Mouse (Mus musculus): ENCODE data around the gene Tmem140. TPM values are rescaled to one million over a fixed set of nuclear protein-coding genes. Genes with fewer than 3 reads are reported as not detected.

Tmem140 gene
- polyA plus RNA-seq, 1 experiment from 2014 or later, result 0.86 TPM

- Histone ChIP-seq H3K27me3 (ENCODE audit: control insufficient read depth, insufficient read depth, low read length) (no peaks in the 10 kb centered on the region), H3K9ac (replicated peaks; ENCODE audit: low read depth, low read length) (no peak overlapping the region), H3K4me3 (ENCODE audit: low read depth, low read length) (no peak overlapping the region), H3K9me3 (ENCODE audit: control insufficient read depth, low read length) (no peaks in the 10 kb centered on the region), H3K4me1 (ENCODE audit: control insufficient read depth, insufficient read depth, low read length) (no peaks in the 10 kb centered on the region), H3K36me3 (ENCODE audit: control insufficient read depth, insufficient read depth, low read length) (peaks cover 15% of the 10 kb centered on the region), H3K27ac (ENCODE audit: low read depth, low read length) (no peak overlapping the region), H3K4me2 (ENCODE audit: low read depth, low read length) (no peak overlapping the region)
- no peak for ATAC-seq (ENCODE audit: low read depth)
- 92% methylated on average over 10 of the region's 10 CpGs for WGBS
Measured at GRCm38 (mm10) chr6:34903851-34904250, 40.9 kb downstream of the Tmem140 start.

GRCm38 (mm10) chr6:34904361-34904760 is 41.4 kb downstream of the Tmem140 start:
- no peak overlapping the region for H3K4me3 ChIP-seq (ENCODE audit: low read depth, low read length)
- no peak overlapping the region for H3K9ac ChIP-seq (replicated peaks; ENCODE audit: low read depth, low read length)
- H3K9me3 ChIP-seq (ENCODE audit: control insufficient read depth, low read length), result no peaks in the 10 kb centered on the region
- no peak for ATAC-seq (ENCODE audit: low read depth)
- H3K4me1 ChIP-seq (ENCODE audit: control insufficient read depth, insufficient read depth, low read length), result peaks cover 2% of the 10 kb centered on the region; the same call in 1 of the 2 replicates
- H3K27me3 ChIP-seq (ENCODE audit: control insufficient read depth, insufficient read depth, low read length), result no peaks in the 10 kb centered on the region
- no peak overlapping the region for H3K4me2 ChIP-seq (ENCODE audit: low read depth, low read length)
- 93% methylated on average over 6 of the region's 6 CpGs for WGBS
- peaks cover 15% of the 10 kb centered on the region for H3K36me3 ChIP-seq (ENCODE audit: control insufficient read depth, insufficient read depth, low read length)
- no peak overlapping the region for H3K27ac ChIP-seq (ENCODE audit: low read depth, low read length)

GRCm38 (mm10) chr6:34906125-34906524 is 43.2 kb downstream of the Tmem140 start:
- H3K4me1 ChIP-seq (ENCODE audit: control insufficient read depth, insufficient read depth, low read length), result peaks cover 8% of the 10 kb centered on the region
- H3K27ac ChIP-seq (ENCODE audit: low read depth, low read length), result no peak overlapping the region
- H3K9ac ChIP-seq (replicated peaks; ENCODE audit: low read depth, low read length), result no peak overlapping the region
- no peak overlapping the region for H3K4me3 ChIP-seq (ENCODE audit: low read depth, low read length)
- H3K36me3 ChIP-seq (ENCODE audit: control insufficient read depth, insufficient read depth, low read length), result peaks cover 14% of the 10 kb centered on the region
- no peaks in the 10 kb centered on the region for H3K9me3 ChIP-seq (ENCODE audit: control insufficient read depth, low read length)
- no peaks in the 10 kb centered on the region for H3K27me3 ChIP-seq (ENCODE audit: control insufficient read depth, insufficient read depth, low read length)
- whole genome bisulfite sequencing, result 88% methylated on average over 2 of the region's 2 CpGs
- ATAC-seq (ENCODE audit: low read depth), result no peak
- no peak overlapping the region for H3K4me2 ChIP-seq (ENCODE audit: low read depth, low read length)

- H3K36me3 ChIP-seq (ENCODE audit: control insufficient read depth, insufficient read depth, low read length), result peaks cover 10% of the 10 kb centered on the region
- 88% methylated on average over 4 of the region's 4 CpGs for WGBS
Measured at GRCm38 (mm10) chr6:34906661-34907060, 43.7 kb downstream of the Tmem140 start.

DNA sequence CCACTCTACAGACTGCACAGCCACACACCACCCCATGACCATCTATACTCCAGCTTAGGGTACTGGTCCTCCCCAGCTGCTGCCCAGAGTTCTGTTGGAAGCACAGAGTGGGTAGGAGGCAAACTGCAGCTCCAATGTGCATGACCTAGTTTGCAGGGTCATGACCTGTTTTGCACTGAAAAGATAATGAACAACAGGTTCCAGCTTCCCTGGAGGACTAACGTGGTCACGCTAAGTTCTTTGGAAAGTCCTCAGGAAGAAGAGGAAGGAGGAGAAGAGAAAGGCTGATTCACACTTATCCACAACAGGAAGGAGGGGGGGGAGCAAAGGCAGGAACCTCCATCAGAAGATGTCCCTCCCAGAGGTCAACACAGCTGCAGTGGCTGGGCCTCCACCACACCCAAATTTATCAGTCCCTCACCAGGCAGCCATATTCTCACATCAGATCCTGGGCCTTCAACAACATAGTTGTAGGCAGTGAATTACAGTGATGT is 44.2 kb downstream of the Tmem140 start:
- no peak overlapping the region for H3K4me2 ChIP-seq (ENCODE audit: low read depth, low read length)
- 76% methylated on average over 2 of the region's 2 CpGs for WGBS
- H3K27ac ChIP-seq (ENCODE audit: low read depth, low read length), result no peak overlapping the region
- ATAC-seq (ENCODE audit: low read depth), result no peak
- H3K36me3 ChIP-seq (ENCODE audit: control insufficient read depth, insufficient read depth, low read length), result peaks cover 10% of the 10 kb centered on the region
- no peak overlapping the region for H3K9ac ChIP-seq (replicated peaks; ENCODE audit: low read depth, low read length)
- H3K4me1 ChIP-seq (ENCODE audit: control insufficient read depth, insufficient read depth, low read length), result peaks cover 8% of the 10 kb centered on the region
- H3K4me3 ChIP-seq (ENCODE audit: low read depth, low read length), result no peak overlapping the region
- no peaks in the 10 kb centered on the region for H3K27me3 ChIP-seq (ENCODE audit: control insufficient read depth, insufficient read depth, low read length)
- no peaks in the 10 kb centered on the region for H3K9me3 ChIP-seq (ENCODE audit: control insufficient read depth, low read length)

More at GRCm38 (mm10) chr6:34906661-34907060, 43.7 kb downstream of the Tmem140 start:
- Histone ChIP-seq H3K4me1 (ENCODE audit: control insufficient read depth, insufficient read depth, low read length) (peaks cover 8% of the 10 kb centered on the region), H3K9me3 (ENCODE audit: control insufficient read depth, low read length) (no peaks in the 10 kb centered on the region), H3K9ac (replicated peaks; ENCODE audit: low read depth, low read length) (no peak overlapping the region), H3K4me2 (ENCODE audit: low read depth, low read length) (no peak overlapping the region), H3K27me3 (ENCODE audit: control insufficient read depth, insufficient read depth, low read length) (no peaks in the 10 kb centered on the region), H3K27ac (ENCODE audit: low read depth, low read length) (no peak overlapping the region), H3K4me3 (ENCODE audit: low read depth, low read length) (no peak overlapping the region)
- no peak for ATAC-seq (ENCODE audit: low read depth)

DNA sequence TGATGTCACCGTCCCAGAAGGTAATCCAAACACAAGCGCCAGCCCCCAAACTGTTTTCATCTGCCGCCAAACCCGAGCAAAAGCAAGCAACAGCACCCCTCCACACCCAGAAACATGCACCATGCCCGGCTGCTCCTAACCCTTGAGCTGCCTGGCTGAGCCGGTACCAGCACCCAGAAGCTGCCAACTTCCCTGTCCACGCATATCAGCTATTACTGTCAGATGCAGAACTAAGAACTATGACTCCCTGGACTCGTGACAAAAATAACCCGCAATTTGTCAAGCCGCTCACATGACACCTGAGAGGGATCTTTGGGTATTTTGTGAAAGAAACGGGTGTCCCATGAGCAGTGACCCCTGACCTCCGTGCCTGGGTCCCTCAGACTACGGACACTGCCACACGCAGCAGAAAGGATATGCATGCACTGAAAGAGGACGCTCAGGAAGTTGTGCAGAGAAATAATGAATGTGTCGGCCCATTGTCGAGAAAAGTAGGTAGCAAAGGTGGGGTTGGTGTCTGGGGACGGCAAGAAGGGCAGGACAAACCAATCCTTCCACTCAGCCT is 44.8 kb downstream of the Tmem140 start:
- Histone ChIP-seq H3K27ac (ENCODE audit: low read depth, low read length) (no peak overlapping the region), H3K27me3 (ENCODE audit: control insufficient read depth, insufficient read depth, low read length) (no peaks in the 10 kb centered on the region), H3K36me3 (ENCODE audit: control insufficient read depth, insufficient read depth, low read length) (peaks cover 10% of the 10 kb centered on the region), H3K4me3 (ENCODE audit: low read depth, low read length) (no peak overlapping the region), H3K9ac (replicated peaks; ENCODE audit: low read depth, low read length) (no peak overlapping the region), H3K9me3 (ENCODE audit: control insufficient read depth, low read length) (no peaks in the 10 kb centered on the region), H3K4me2 (ENCODE audit: low read depth, low read length) (no peak overlapping the region), H3K4me1 (ENCODE audit: control insufficient read depth, insufficient read depth, low read length) (peaks cover 8% of the 10 kb centered on the region)
- WGBS, result 92% methylated on average over 18 of the region's 18 CpGs
- no peak for ATAC-seq (ENCODE audit: low read depth)

DNA sequence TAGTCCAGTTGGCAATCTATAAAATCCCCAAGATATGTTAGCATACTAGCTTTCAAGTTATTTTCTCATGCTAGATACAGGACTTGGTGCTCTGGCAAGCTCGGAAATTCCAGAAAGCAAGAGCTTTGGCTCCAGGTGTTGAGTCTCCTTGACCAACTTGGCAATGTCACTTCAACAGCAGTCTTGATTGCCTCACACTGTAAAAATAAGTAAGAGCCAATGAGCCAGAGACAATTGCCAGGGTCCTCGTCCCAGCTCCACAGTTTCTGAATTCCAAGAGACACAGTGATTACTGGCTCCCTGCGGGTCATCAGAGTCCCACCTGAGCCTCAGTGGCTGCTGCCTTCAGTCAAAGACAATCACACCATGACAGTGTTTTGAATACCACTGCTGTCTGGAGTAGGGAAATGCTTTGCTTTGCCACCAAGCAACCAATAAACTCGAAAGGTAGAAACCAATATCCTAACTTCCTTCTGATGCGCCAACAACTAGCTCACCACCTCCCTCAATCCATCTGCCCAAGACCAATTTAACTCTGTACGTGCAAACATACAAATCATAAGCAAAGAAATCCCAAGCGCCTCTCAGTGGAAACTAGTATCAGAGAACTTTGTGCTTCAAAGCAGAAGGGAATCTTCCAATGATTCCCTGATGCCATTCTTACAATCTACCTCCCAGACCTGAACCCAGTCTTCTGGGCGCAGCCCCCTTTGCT is 46.8 kb downstream of the Tmem140 start:
- WGBS, result 42% methylated on average over 8 of the region's 8 CpGs
- no peak for ATAC-seq (ENCODE audit: low read depth)
- peak overlapping the region; percentile 72 for H3K4me3 ChIP-seq (ENCODE audit: low read depth, low read length)
- H3K9me3 ChIP-seq (ENCODE audit: control insufficient read depth, low read length), result no peaks in the 10 kb centered on the region
- H3K4me1 ChIP-seq (ENCODE audit: control insufficient read depth, insufficient read depth, low read length), result peaks cover 8% of the 10 kb centered on the region
- no peaks in the 10 kb centered on the region for H3K27me3 ChIP-seq (ENCODE audit: control insufficient read depth, insufficient read depth, low read length)
- peak overlapping the region; percentile 70 for H3K9ac ChIP-seq (replicated peaks; ENCODE audit: low read depth, low read length)
- H3K36me3 ChIP-seq (ENCODE audit: control insufficient read depth, insufficient read depth, low read length), result peaks cover 10% of the 10 kb centered on the region
- H3K4me2 ChIP-seq (ENCODE audit: low read depth, low read length), result peak overlapping the region; percentile 75
- H3K27ac ChIP-seq (ENCODE audit: low read depth, low read length), result peak overlapping the region; percentile 86

DNA sequence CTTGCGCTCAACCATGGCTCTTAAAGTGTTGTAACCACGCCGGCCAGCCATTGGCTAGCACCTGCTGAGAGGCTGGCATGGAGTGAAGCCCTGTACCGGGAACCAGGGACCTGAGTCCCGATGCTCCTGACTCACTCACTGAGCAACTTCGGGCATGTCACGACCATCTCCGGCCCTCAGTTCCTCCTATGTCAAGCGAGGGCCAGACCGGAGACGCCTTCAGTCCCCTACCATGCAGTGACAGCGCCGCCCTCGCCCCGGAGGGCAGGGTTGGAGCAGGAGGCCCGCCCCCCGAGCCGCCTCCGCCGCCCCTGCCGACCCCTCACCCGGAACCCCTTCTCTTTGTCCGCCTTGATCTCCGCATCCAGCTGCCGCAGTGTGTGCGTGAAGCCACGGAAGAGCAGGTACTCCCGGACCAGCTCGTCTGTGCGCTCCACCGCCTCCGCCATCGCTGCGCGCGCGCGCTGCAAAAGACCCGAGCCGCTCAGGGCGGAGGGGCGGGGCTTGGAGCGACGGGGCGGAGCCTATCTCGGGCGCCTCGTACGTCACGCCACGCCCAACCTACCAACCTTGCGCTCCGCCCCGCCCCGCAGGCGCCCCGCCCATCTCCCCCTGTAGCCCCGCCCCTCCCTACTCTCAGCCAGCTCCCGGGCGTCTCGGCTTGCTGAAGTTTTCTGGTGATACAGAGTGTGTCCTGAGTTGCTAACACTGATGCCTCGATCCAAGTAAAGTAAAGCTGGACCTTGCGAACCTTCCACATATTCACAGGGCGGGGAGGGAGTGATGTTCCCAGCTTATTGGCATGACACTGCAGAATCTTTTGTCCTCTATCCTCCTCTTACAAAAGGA is 47.6 kb downstream of the Tmem140 start, which contains the start of gene Wdr91:
Gene Wdr91 (minus strand): TSS at position 506 of the 849 bp plus-strand sequence.
- Histone ChIP-seq H3K27ac (ENCODE audit: low read depth, low read length) (peak within 1 kb of the TSS; percentile 86), H3K36me3 (ENCODE audit: control insufficient read depth, insufficient read depth, low read length) (peaks cover 5% of the 10 kb centered on the region), H3K9ac (replicated peaks; ENCODE audit: low read depth, low read length) (peak within 1 kb of the TSS; percentile 70), H3K27me3 (ENCODE audit: control insufficient read depth, insufficient read depth, low read length) (no peaks in the 10 kb centered on the region), H3K4me2 (ENCODE audit: low read depth, low read length) (peak within 1 kb of the TSS; percentile 75), H3K4me3 (ENCODE audit: low read depth, low read length) (peak within 1 kb of the TSS; percentile 72), H3K4me1 (ENCODE audit: control insufficient read depth, insufficient read depth, low read length) (peaks cover 8% of the 10 kb centered on the region), H3K9me3 (ENCODE audit: control insufficient read depth, low read length) (no peaks in the 10 kb centered on the region)
- under 1% methylated on average over 57 of the region's 64 CpGs for WGBS
- peak; percentile 91 for ATAC-seq (ENCODE audit: low read depth)
